Mouse (Mus musculus): ENCODE data around the gene Pin1.

Gene Pin1

DNA sequence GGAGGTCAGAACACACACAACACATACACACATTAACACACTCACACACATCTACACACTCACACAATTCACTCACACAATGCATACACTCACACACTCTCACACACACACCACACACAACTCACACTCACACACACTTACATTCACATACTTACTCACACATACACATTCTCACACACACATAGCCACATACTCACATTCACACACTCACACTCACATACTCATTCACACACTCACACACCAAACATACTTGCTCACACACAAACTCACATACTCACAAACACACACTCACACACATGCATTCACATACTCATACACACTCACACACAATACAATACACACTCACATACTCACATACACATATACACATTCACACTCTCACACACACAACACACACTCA, 53.5 kb downstream of the Pin1 start:
- no peak for DNase-seq

DNA sequence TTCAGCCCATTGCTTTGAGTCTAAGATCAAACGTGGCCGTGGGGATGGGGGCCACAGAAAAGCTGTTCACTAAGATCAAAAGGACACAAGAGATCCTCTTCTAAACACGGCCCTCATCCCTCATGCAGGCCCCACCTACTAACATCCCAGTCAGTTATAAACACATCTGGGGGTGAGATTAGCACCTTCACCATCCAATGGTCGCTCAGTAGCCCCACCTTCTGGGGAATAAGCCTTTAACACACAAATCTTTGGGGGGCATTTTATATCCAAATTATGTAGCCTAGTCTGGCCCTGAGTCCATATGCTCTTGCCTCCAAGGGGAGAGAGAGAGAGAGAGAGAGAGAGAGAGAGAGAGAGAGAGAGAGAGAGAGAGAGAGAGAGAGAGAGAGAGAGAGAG, 54.1 kb downstream of the Pin1 start:
- DNase-seq = no peak

DNA sequence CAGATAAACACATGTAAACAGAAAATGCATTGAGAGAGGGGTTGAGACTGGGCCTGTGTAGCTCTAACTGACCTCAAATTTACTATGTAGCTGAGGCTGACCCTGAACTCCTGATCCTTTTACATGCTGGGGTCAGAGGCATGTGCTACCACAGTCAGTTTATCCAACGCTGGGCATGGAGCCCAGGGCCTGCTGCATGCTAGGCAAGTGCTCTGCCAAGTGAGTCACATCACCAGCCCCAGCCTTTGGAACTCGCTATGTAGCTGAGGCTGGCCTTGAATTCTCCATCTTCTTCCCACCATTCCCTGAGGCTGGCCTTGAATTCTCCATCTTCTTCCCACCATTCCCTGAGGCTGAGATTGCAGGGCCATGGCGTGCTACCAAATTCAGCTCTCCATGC, 58.6 kb downstream of the Pin1 start:
- peak in 1 of 2 experiments; percentile 17 for DNase-seq

DNA sequence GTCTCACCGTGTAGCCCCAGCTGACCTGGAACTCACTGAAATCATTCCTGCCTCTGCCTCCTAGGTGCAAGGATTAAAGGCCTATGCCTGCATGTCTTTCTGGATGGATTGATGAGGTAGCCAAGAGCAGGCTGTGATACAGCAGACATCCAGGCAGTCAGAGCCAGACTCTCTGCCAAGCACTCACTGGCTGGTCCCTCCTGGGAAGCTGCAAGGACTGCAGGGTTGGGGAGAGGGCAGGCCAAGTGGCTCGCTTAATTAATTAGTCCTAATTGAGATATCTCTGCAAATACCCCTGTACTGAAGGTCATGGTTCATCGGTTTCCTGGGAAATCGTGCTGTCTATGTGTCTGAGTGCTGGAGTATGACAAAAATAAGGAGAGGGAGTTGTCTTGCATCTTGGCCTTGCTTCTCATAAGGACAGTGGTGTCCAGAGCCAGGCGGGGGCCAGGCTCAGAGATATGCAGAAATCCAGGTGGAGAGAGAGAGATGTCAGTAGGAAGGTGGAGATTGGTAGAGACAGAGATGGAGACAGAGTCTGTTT, 61.1 kb downstream of the Pin1 start:
- peak in 1 of 2 experiments; percentile 7 for DNase-seq

DNA sequence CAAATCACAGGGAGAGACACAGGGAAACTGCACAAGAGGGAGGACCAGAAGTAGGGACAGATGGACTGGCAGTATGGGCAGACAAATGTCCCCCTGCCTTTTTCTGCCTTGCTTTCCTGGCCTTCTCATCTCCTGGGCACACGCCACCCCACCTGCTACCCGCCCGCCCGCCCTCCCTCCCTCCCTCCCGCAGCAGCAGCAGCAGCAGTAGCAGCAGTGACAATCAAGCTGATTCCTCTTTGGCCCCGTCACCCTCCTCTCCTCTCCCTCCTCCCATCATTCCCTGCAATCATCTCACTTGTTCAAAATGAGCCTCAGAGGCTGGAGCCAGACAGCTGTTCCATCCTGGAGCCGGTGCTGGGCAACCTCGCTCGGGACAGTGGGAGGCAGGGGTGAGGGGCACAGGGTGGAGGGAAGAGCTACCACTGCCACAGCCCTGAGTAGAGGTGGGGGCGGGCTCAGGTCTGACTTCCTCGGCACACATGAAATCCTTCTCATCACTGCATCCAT, 61.6 kb downstream of the Pin1 start:
- no peak for DNase-seq

DNA sequence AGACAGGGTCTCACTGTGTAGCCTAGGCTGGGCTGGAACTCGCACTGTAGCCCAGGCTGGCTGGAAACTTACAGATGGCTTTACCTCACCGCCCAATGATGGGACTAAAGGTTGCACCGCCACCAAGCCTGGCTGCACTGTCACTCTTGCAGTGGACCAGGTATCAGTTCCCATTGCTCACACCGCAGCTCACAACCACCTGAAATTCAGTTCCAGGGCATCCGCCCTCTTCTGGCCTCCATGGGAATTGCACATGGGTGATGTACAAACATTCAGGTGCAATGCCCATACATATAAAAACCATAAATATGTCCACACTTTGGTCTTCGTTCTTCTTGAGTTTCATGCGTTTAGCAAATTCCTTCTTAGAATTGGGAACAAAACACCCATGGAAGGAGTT, 63.4 kb downstream of the Pin1 start:
- no peak for DNase-seq
